Comparison of ENCODE assay signal across 8 mouse cellular contexts in genomic region chr7:16906281-16906680, GRCm38 (mm10). TPM values are rescaled to one million over a fixed set of nuclear protein-coding genes. Genes with fewer than 3 reads are reported as not detected.
DNase-seq lines count a peak whose midpoint lies in the region; ATAC-seq and TF ChIP-seq lines count a peak whose summit lies in the region.

TSS of gene Ptgir (plus strand) at chr7:16906490.

- peaks cover 24% of the 10 kb centered on the region for H3K27me3 ChIP-seq in midbrain, embryonic 12.5 days
- H3K27me3 ChIP-seq in midbrain, postnatal 0 days (ENCODE audit: insufficient read depth, low read length) = no peaks in the 10 kb centered on the region
- no peaks in the 10 kb centered on the region for H3K27me3 ChIP-seq in splenic B cell, adult 2 months (ENCODE audit: control insufficient read depth, insufficient read depth, low read length, poor library complexity, severe bottlenecking)

- no peak within 1 kb of the TSS for H3K4me3 ChIP-seq in midbrain, embryonic 12.5 days
- H3K4me3 ChIP-seq in midbrain, postnatal 0 days (ENCODE audit: low read depth, low read length) = no peak within 1 kb of the TSS

- no peaks in the 10 kb centered on the region for H3K9me3 ChIP-seq in midbrain, embryonic 12.5 days
- H3K9me3 ChIP-seq in midbrain, postnatal 0 days (ENCODE audit: low read length) = no peaks in the 10 kb centered on the region

- 0 out of 2 replicates have a peak, but pooled peaks have one; percentile 34 for ATAC-seq in midbrain, embryonic 12.5 days (ENCODE audit: low FRiP score, low read depth)
- ATAC-seq in midbrain, postnatal 0 days (ENCODE audit: low FRiP score) = no peak

- no peak for TF ChIP-seq CTCF in midbrain, postnatal 0 days (IDR thresholded peaks at IDR 0.05)

- WGBS in midbrain, embryonic 12.5 days = 10% methylated on average over 6 of the region's 6 CpGs
- 27% methylated on average over 6 of the region's 6 CpGs for whole genome bisulfite sequencing in midbrain, postnatal 0 days

- DNase-seq in midbrain, postnatal 0 days (ENCODE audit: low spot score) = no peak
- peak; percentile 69 to 80 for DNase-seq in gastrocnemius, adult 8-10 months (ENCODE audit: low spot score in 2 of 2)
- peak; percentile 59 for DNase-seq in kidney, postnatal 14 days
- DNase-seq in splenic B cell, adult 2 months (ENCODE audit: low read depth, low spot score) = peak; percentile 43
- no peak for DNase-seq in cerebellum, postnatal 14 days
- no peak for DNase-seq in cerebellum, postnatal 25 days
- no peak for DNase-seq in cerebellum, postnatal 10 days

- no peaks in the 10 kb centered on the region for H3K36me3 ChIP-seq in midbrain, embryonic 12.5 days
- H3K36me3 ChIP-seq in midbrain, postnatal 0 days (ENCODE audit: insufficient read depth, low read length) = no peaks in the 10 kb centered on the region
- H3K36me3 ChIP-seq in splenic B cell, adult 2 months (ENCODE audit: control insufficient read depth, insufficient read depth, low read length, poor library complexity, severe bottlenecking) = no peaks in the 10 kb centered on the region

- 0 out of 2 replicates have a peak within 1 kb of the TSS, but pooled peaks have one; percentile 20 for H3K9ac ChIP-seq in midbrain, embryonic 12.5 days (replicated peaks)
- no peak within 1 kb of the TSS for H3K9ac ChIP-seq in midbrain, postnatal 0 days (replicated peaks; ENCODE audit: low read length, poor library complexity, severe bottlenecking)

- no peak within 1 kb of the TSS for H3K4me2 ChIP-seq in midbrain, embryonic 12.5 days (replicated peaks)
- H3K4me2 ChIP-seq in midbrain, postnatal 0 days (ENCODE audit: low read depth, low read length, poor library complexity, severe bottlenecking) = no peak within 1 kb of the TSS

- H3K4me1 ChIP-seq in midbrain, embryonic 12.5 days = peaks cover 22% of the 10 kb centered on the region
- no peaks in the 10 kb centered on the region for H3K4me1 ChIP-seq in midbrain, postnatal 0 days (ENCODE audit: insufficient read depth, low read length)

- no peak within 1 kb of the TSS for H3K27ac ChIP-seq in midbrain, embryonic 12.5 days (replicated peaks)
- H3K27ac ChIP-seq in midbrain, postnatal 0 days (ENCODE audit: low read depth, low read length) = no peak within 1 kb of the TSS

RNA-seq across cellular contexts. Expression of gene Ptgir, which starts in this region (rescaled TPM):
- 1.1 and 1.2 TPM in 2 replicates for polyA plus RNA-seq in midbrain, embryonic 12.5 days (2016; fragmentation: Nextera tagmentation; extraction: Ambion mirVana)
- 0.11 and 0.14 TPM in 2 replicates for total RNA-seq in midbrain, postnatal 0 days (2014; rRNA removed)
- polyA plus RNA-seq in midbrain, postnatal 0 days (2015; fragmentation: Nextera tagmentation; extraction: Ambion mirVana) = 0.11 TPM in 1 of 2 replicates, not detected in the other
- total RNA-seq in gastrocnemius, adult 8-10 months (2022) = under 1 TPM; 0.62 to 0.97 (median 0.93) TPM

Comparison
In these comparisons a context has a peak if more than half of its experiments do, and no peak if none do; other contexts are left out.
1. Peak in DNase-seq in gastrocnemius, adult 8-10 months; RNA of the gene not detected or under 1 TPM.
2. DNase-seq: peak in kidney, postnatal 14 days (single experiment) and splenic B cell, adult 2 months (single experiment); none in midbrain, postnatal 0 days (single experiment), cerebellum, postnatal 14 days (0 of 2), cerebellum, postnatal 25 days (0 of 2) and cerebellum, postnatal 10 days (0 of 2).